Mouse (Mus musculus) liver, embryonic 14.5 days (tissue): Measurements from ENCODE around the gene Acaa1a. TPM values are rescaled to one million over a fixed set of nuclear protein-coding genes. Genes with fewer than 3 reads are reported as not detected.

Experiments used
- ATAC-seq: fragments of 200-750 bp; cut with Nextera tagmentation; 2 replicates; pipeline ENCODE4 v1.8.0; 2017; ENCODE audit warnings: moderate number of reproducible peaks, mild to moderate bottlenecking, moderate library complexity; ENCODE audit not compliant: insufficient read depth
- DNase-seq, 3 experiments: peaks; one replicate each; pipeline ENCODE4 v3.0.0-alpha.2; 2012 to 2013; ENCODE audit warnings: low read depth in 3 of 3, low spot score in 3 of 3
- H3K27ac ChIP-seq: fragments of 300-500 bp; sonication (generic); 2 replicates; pipeline ENCODE4 v1.5.1; 2014; ENCODE audit warnings: moderate library complexity, mild to moderate bottlenecking, control low read depth, inconsistent platforms
- H3K27me3 ChIP-seq: fragments of 300-500 bp; sonication (generic); 2 replicates; pipeline ENCODE4 v1.6.1; 2014; ENCODE audit warnings: mild to moderate bottlenecking, low read length, moderate library complexity; ENCODE audit not compliant: control insufficient read depth, insufficient read depth
- H3K36me3 ChIP-seq: fragments of 300-500 bp; sonication (generic); replicated peaks from 2 replicates; pipeline ENCODE4 v1.6.1; 2014; ENCODE audit warnings: low read depth; ENCODE audit not compliant: control insufficient read depth, insufficient read depth
- H3K4me1 ChIP-seq, 2 experiments: fragments of 200-500 bp in 1 of 2; fragments of 300-500 bp in 1 of 2; sonication (generic) in 1 of 2; replicated peaks; 2 replicates each; pipeline ENCODE4 v1.6.1; 2012 to 2014; ENCODE audit warnings: antibody characterized with exemption in 1 of 2, inconsistent platforms in 1 of 2, low read length in 1 of 2; ENCODE audit not compliant: control insufficient read depth in 2 of 2, insufficient read depth in 2 of 2
- H3K4me2 ChIP-seq: fragments of 300-500 bp; sonication (generic); 2 replicates; pipeline ENCODE4 v1.6.1; 2014; ENCODE audit warnings: low read depth, mild to moderate bottlenecking, control low read depth, moderate library complexity
- H3K4me3 ChIP-seq, 2 experiments: fragments of 200-500 bp in 1 of 2; fragments of 300-500 bp in 1 of 2; sonication (generic) in 1 of 2; 2 replicates each; pipeline ENCODE4 v1.5.1; 2012 to 2014; ENCODE audit warnings: low read depth in 2 of 2, low read length in 2 of 2, mild to moderate bottlenecking in 2 of 2, control low read depth in 1 of 2, inconsistent platforms in 1 of 2, moderate library complexity in 1 of 2; ENCODE audit not compliant: insufficient read depth in 1 of 2
- H3K9ac ChIP-seq: fragments of 300-500 bp; sonication (generic); replicated peaks from 2 replicates; pipeline ENCODE4 v1.6.1; 2014; ENCODE audit warnings: mild to moderate bottlenecking, control low read depth, moderate library complexity
- H3K9me3 ChIP-seq: fragments of 300-500 bp; sonication (generic); 2 replicates; pipeline ENCODE4 v1.6.1; 2016; ENCODE audit warnings: low read length, mixed read lengths; ENCODE audit not compliant: control insufficient read depth
- CTCF ChIP-seq: IDR thresholded peaks from 2 replicates; pipeline ENCODE4 v1.5.1; 2016; ENCODE audit warnings: antibody characterized with exemption, low read depth, control low read depth
- EP300 ChIP-seq: IDR thresholded peaks from 2 replicates; pipeline ENCODE4 v1.6.1; 2016; ENCODE audit warnings: antibody characterized with exemption, low read depth
- WGBS: fragments of 180-500 bp; shearing (Covaris S2); extraction: QIAGEN DNeasy Blood & Tissue Kit; methylation state at CpG from one replicate; pipeline ENCODE4 v1.1.7; 2014; ENCODE audit not compliant: insufficient replicate concordance; 5-methylcytosine and 5-hydroxymethylcytosine counted together
- polyA plus RNA-seq, 2 experiments: library from polyadenylated mRNA; depleted of rRNA in 1 of 2; stranded (reverse) in 1 of 2; unstranded in 1 of 2; fragments of >200 nt; fragmentation: Nextera tagmentation in 1 of 2; extraction: Ambion mirVana in 1 of 2; gene quantifications; 2 replicates each; pipeline versions ENCODE4 v1.2.1 to v1.2.3; 2012 to 2014

The Acaa1a gene
- polyA plus RNA-seq (2012; rRNA removed), result 26.6 and 27.3 TPM in 2 replicates
- 28.4 and 30.6 TPM in 2 replicates for polyA plus RNA-seq (2014; fragmentation: Nextera tagmentation; extraction: Ambion mirVana)

GRCm38 (mm10) chr9:119339558-119340211 is at the start of gene Acaa1a:
Gene Acaa1a (plus strand): TSS chr9:119339676.
- peak; percentile 46; the same call in 1 of the 2 replicates for TF ChIP-seq CTCF
- no peak for TF ChIP-seq EP300
- Histone ChIP-seq H3K9ac (peak within 1 kb of the TSS; percentile 92), H3K4me2 (peak within 1 kb of the TSS; percentile 99), H3K27ac (peak within 1 kb of the TSS; percentile 92), H3K9me3 (no peaks in the 10 kb centered on the region), H3K36me3 (no peaks in the 10 kb centered on the region), H3K27me3 (no peaks in the 10 kb centered on the region), H3K4me3 (peak within 1 kb of the TSS; percentile 81 to 94), H3K4me1 (peaks cover 11 to 23% of the 10 kb centered on the region in 2 experiments)
- DNase-seq (peak; percentile 66 to 84 (median 68)), ATAC-seq (peak; percentile 49)
- under 1% methylated on average over 43 of the region's 43 CpGs for WGBS

- H3K36me3 ChIP-seq, result no peaks in the 10 kb centered on the region; the same call in 1 of the 2 replicates
- 49% methylated on average over 3 of the region's 3 CpGs for WGBS
- H3K9ac ChIP-seq, result no peak overlapping the region
- no peak overlapping the region for H3K4me3 ChIP-seq
- no peak overlapping the region for H3K27ac ChIP-seq
- ATAC-seq (peak; percentile 57; the same call in 1 of the 2 replicates), DNase-seq (no peak)
- 0 out of 4 replicates have a peak, but pooled peaks cover 0 to 1% of the 10 kb centered on the region in 2 experiments for H3K4me1 ChIP-seq
- H3K9me3 ChIP-seq, result no peaks in the 10 kb centered on the region
- TF ChIP-seq CTCF (no peak), EP300 (no peak)
- H3K27me3 ChIP-seq, result no peaks in the 10 kb centered on the region
- no peak overlapping the region for H3K4me2 ChIP-seq
Measured at GRCm38 (mm10) chr9:119290791-119291190, 48.7 kb upstream of the Acaa1a start.

GRCm38 (mm10) chr9:119297696-119298095 is 41.8 kb upstream of the Acaa1a start:
- peaks cover 2% of the 10 kb centered on the region; the same call in 1 of the 2 replicates for H3K36me3 ChIP-seq
- DNase-seq, result no peak
- H3K9me3 ChIP-seq, result no peaks in the 10 kb centered on the region
- H3K27ac ChIP-seq, result no peak overlapping the region
- no peaks in the 10 kb centered on the region for H3K27me3 ChIP-seq
- 75% methylated on average over 6 of the region's 6 CpGs for whole genome bisulfite sequencing
- no peak for ATAC-seq
- H3K4me2 ChIP-seq, result no peak overlapping the region
- H3K4me3 ChIP-seq, result no peak overlapping the region
- 0 out of 4 replicates have a peak, but pooled peaks cover 0 to 4% of the 10 kb centered on the region in 2 experiments for H3K4me1 ChIP-seq
- no peak for TF ChIP-seq CTCF
- no peak for TF ChIP-seq EP300
- H3K9ac ChIP-seq, result no peak overlapping the region

GRCm38 (mm10) chr9:119298563-119298962 is 40.9 kb upstream of the Acaa1a start:
- no peak for ATAC-seq
- 73% methylated on average over 3 of the region's 3 CpGs for WGBS
- Histone ChIP-seq H3K27ac (no peak overlapping the region), H3K4me1 (0 out of 4 replicates have a peak, but pooled peaks cover 0 to 4% of the 10 kb centered on the region in 2 experiments), H3K4me3 (no peak overlapping the region), H3K27me3 (no peaks in the 10 kb centered on the region), H3K36me3 (peaks cover 2% of the 10 kb centered on the region; the same call in 1 of the 2 replicates), H3K9ac (no peak overlapping the region), H3K9me3 (no peaks in the 10 kb centered on the region), H3K4me2 (no peak overlapping the region)
- TF ChIP-seq CTCF (no peak), EP300 (no peak)
- no peak for DNase-seq

- no peak overlapping the region for H3K27ac ChIP-seq
- ATAC-seq (no peak), DNase-seq (no peak)
- no peak overlapping the region for H3K4me3 ChIP-seq
- H3K36me3 ChIP-seq, result no peaks in the 10 kb centered on the region
- H3K27me3 ChIP-seq, result no peaks in the 10 kb centered on the region
- no peaks in the 10 kb centered on the region for H3K9me3 ChIP-seq
- no peak for TF ChIP-seq EP300
- TF ChIP-seq CTCF, result no peak
- H3K9ac ChIP-seq, result no peak overlapping the region
- no peak overlapping the region for H3K4me2 ChIP-seq
- 79% methylated on average over 7 of the region's 7 CpGs for WGBS
- peaks cover 0 to 2% of the 10 kb centered on the region in 2 experiments; a peak in 1 of 4 replicates for H3K4me1 ChIP-seq
Measured at GRCm38 (mm10) chr9:119305863-119306262, 33.6 kb upstream of the Acaa1a start.
